Mouse (Mus musculus) stomach, postnatal 0 days (tissue): Measurements from ENCODE around the gene Mt1.

Experiments
- CTCF ChIP-seq: IDR thresholded peaks from 2 replicates; pipeline ENCODE4 v1.5.1; 2016; ENCODE audit warnings: antibody characterized with exemption, low read depth, mild to moderate bottlenecking, moderate library complexity
- EP300 ChIP-seq: optimal IDR thresholded peaks from 2 replicates; pipeline ENCODE3; 2016; ENCODE audit warnings: antibody characterized with exemption

- no peak for TF ChIP-seq CTCF
- no peak for TF ChIP-seq EP300
These were observed 24.3 kb upstream of the Mt1 start for GRCm38 (mm10) chr8:94154537-94154936.
